Mouse (Mus musculus) retina, embryonic 14.5 days (tissue): Measurements from ENCODE around the gene Timm23.
"Not testable (repeated sequence)": the region's sequence is repeated elsewhere in the genome, so short reads cannot be mapped to it uniquely, and the experiment has no call there.

Experiments
- DNase-seq: peaks from one replicate; pipeline ENCODE4 v3.0.0-alpha.2; 2015; ENCODE audit warnings: low spot score

The Timm23 gene

GRCm38 (mm10) chr14:32201791-32202451, at the start of gene Timm23, which contains the start of gene Parg:
Timm23 (minus strand) TSS chr14:32201898.
Parg (plus strand) TSS chr14:32201949.
- DNase-seq: peak; percentile 89

DNA sequence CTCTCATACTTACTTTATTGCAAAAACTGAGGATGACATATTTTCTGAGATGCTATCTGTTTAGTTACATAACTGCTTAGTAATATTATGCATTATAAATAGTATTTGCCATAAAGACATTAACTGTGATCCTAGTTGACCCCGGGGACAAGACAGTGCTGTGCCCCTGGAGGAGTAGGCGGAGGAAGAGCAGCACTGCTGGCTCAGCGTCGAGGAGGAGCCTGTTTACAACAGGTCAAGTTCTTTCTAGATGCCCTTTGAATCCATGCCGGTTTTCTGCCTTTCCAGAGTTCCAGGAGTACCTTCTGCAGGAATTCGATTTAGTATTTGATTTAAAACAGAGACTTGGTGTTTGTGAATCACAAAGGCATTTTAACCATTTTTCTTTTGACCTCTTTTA, 47.9 kb upstream of the Timm23 start:
- no peak for DNase-seq

DNA sequence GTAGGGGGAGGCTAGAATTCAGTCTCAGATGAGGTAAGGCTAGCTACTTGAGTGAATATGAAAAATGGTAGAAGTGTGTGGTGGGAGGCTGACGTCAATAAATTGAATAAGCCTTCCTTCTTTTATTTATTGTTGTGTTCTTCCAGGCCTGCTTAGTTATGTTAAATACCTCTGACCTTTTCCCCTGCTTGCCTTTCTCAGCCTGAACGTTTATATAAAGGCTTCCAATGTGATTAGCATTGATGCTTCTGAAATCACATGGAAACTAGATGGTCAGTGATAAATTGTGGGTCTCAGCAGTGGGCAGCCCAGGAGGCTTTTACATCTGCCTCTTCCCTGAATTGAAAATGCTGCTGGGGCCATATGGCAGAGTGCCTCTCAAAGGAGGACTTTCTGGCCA, 44.3 kb upstream of the Timm23 start:
- DNase-seq: no peak

DNA sequence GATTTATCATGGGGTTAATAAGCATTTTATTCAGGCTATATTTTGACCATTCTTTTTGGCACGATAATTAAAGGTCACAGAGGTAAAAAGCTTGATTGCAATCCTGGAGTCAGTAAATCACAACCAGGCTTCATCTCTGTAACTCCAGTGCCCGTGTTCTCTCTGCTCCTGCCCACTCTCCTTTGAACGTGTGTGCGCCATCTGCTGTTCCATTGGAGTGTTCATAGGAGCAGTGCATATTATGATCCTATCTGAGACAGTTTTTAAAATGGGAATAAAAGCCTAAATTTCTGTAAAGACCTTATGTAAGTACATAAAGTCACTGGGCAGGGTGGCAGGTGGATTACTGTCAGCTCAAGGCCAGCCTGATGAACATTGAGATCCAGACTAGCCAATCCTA, 40.7 kb upstream of the Timm23 start:
- DNase-seq: no peak

- peak; percentile 86 for DNase-seq
Observed at GRCm38 (mm10) chr14:32228996-32229395, 27.3 kb upstream of the Timm23 start.

GRCm38 (mm10) chr14:32226601-32227000, 24.9 kb upstream of the Timm23 start:
- no peak for DNase-seq

DNA sequence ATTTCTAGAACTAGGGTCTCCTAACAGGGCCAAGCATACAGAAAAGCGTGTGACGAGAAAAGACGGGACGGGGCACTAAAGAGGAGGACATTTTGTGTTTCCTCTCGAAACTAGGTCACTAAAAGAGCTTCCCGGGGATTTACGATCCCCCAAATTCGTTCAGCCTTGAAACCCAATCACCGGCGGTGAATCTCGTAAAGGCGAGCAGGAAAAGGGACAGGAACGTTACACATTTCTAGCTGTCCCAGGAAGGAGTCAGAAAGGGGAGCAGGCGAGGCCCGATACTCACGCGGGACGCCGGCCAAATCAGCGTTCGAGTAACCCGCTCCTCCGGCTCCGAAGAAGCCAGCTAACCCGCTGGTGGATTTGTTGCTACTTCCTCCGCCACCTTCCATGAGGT, 344 bp downstream of the Timm23 start:
- DNase-seq: peak; percentile 38

DNA sequence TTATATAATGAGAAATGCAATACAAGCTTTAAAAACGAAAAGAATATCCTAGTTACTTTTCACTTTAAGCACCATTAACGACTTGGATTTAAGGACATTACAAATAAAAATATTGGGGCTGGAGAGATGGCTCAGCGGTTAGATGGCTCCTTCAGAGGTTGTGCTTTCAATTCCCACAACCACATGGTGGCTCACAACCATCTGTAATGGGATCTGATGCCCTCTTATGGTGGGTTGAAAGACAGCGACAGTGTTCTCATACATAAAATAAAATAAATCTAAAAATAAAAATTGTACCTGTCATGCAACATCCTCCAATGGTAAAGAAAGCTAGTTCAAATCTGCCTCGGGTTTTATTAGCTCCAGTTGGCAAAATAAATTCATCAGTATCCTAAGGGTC, 8.1 kb downstream of the Timm23 start:
- DNase-seq: not testable (repeated sequence)

DNA sequence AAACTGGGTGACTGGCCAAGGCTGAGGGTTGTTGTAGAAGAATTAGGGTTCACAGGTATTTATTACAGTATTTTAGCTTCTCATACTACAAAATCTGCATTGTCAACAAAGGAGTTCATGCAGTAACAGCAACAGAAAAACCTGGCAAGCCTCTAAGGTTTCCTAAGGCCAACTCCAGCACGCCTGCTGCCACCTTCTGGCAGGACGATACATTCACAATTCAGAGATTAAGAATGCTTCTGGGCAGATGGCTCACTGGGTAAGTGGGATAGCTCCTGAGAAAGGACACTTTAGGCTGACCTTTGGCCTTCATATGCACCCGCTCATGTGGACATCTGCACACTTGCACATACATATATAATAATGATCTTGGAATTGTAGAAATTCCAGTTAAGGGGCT, 9.3 kb downstream of the Timm23 start:
- DNase-seq: peak; percentile 73

GRCm38 (mm10) chr14:32191926-32192325, 9.8 kb downstream of the Timm23 start:
- no peak for DNase-seq

- no peak for DNase-seq
Observed at GRCm38 (mm10) chr14:32190627-32191391, 10.9 kb downstream of the Timm23 start.

DNA sequence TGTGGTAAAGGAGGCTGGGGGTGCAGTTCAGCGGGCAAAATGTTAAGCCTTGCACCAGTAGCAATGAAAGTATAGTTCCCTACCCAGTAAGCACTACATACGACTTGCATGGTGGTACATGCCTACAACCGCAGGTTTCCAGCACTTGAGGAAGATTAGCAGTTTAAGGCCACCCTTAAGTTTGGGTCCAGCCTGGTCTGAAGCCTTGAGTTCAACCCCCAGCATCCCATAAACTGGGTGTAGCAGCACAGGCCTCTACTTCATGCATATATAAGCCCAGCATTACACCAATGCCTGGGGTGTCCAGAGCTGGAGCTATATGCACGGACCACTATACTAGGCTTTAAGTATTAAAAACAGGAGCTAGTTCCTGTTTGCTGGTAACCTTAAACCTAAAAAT, 17.9 kb downstream of the Timm23 start:
- DNase-seq: no peak

- no peak for DNase-seq
Observed at GRCm38 (mm10) chr14:32180861-32181260, 20.8 kb downstream of the Timm23 start.

GRCm38 (mm10) chr14:32179393-32180195, 22.1 kb downstream of the Timm23 start:
- no peak for DNase-seq

DNA sequence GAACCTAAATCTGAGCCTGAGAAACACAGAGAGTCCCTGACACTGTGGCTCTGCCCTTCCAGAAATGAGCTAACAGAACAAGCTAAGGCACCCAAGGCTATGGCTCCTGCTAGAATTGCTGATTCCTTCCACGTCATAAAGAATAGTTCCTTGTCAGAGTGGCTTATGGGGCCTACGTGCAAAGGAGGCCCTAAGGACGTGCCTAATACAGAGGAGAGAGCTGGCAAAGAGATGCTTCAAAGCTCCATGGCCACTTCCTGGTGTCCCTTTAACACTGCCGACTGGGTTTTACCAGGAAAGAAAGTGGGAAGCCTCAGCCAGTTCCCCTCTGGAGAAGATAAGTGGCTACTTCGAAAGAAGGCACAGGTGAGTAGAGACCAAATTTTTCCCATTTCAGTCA, 25.1 kb downstream of the Timm23 start:
- not testable (repeated sequence) for DNase-seq

DNA sequence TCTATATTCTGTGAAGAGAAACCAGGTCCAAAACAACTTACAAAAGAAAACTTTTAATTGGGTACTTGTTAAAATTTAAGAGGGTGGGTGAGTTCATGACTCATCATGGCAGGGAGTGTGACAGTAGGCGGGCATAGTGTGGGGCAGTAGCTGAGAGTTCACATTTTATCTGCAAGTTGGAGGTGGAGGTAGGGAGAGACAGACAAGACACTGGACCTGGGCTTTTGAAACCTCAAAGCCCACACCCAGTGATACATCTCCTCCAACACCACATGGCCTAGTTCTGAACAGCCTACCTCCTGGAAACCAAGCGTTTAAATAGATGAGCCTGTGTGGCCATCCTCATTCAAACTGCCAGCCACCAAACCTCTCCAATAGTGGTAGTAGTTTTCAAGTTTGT, 26.4 kb downstream of the Timm23 start:
- no peak for DNase-seq

DNA sequence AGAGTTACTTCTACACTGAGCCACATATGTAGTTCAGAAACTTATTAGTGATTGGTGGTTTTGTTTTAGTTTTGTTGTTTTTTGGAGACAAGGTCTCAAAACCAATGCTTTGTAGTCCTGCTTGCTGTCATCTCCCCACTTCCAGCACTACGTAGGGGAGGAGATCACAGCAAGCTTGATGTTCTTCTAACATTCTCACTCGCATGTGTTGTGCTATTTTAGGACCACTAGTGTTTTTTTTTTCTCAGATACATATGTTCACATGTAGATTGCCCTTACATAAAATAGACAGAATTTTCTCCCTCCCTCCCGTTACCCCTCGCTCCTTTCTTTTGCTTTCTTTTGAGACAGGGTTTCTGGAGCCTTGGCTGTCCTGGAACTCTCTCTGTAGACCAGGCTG, 31.6 kb downstream of the Timm23 start:
- no peak for DNase-seq

DNA sequence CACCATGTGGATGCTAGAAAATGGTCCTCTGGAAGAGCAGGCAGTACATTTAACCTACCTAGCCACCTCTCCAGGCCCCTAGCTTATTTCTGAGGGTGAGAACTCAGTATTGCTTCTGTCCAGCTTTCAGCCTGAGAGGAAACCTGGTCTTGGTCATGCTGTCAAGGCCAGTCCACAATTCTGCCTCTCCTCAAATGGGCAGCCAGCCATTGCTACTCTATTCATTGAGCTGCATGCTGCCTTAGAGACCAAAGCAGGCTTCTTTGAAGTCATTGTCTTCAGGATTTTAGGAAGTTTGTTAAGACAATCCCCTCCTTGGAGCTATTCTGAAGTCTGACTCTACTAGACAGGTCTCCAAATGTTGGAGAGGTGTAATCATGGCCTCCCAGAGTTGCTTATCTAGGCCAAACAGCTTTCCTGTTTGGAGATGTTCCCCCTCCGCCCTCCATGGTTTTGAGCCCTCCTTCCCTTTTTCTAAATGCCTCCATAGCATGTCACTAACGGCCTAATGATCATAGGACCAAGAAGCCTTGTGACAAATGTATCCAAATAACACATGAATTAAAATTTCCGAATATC, 33.0 kb downstream of the Timm23 start:
- DNase-seq: no peak

DNA sequence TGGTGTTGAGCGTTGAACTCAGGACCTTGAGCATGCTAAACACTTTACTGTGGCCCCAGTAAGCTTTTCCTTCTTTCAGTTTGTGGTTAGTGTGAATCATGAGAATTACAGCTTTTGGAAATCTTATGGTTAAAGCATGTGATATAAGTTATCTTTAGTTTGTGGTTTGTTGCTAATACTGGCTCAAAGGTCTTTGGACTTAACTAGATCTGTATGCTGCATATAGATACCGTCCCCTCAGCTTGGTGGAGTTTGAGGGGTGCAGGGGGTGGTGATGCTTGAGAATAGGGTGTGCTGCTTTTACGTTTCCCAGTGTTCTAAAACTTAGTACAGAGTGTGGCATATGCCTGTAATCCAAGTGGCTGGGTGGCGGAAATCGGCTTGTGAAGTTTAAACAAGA, 34.4 kb downstream of the Timm23 start:
- no peak for DNase-seq

GRCm38 (mm10) chr14:32166840-32167239, 34.9 kb downstream of the Timm23 start:
- DNase-seq: no peak

DNA sequence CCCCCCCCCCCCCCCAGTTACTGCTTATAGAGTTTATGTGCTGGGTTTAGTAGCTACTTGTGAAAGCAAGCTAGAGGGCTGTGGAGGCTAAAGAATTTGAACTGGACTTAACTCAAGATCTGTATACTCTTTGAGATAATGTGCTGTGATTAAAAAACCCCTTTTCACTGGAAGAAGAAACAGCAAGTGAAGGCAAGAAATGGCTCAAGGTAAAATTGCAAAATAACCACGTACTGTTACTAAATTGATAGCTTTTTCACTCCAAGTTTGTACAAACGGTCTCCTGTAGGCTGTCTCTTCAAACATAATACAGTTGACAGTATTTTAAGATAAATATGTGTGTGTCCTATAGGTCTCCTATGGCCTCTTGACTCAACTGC, 35.6 kb downstream of the Timm23 start:
- DNase-seq: no peak

DNA sequence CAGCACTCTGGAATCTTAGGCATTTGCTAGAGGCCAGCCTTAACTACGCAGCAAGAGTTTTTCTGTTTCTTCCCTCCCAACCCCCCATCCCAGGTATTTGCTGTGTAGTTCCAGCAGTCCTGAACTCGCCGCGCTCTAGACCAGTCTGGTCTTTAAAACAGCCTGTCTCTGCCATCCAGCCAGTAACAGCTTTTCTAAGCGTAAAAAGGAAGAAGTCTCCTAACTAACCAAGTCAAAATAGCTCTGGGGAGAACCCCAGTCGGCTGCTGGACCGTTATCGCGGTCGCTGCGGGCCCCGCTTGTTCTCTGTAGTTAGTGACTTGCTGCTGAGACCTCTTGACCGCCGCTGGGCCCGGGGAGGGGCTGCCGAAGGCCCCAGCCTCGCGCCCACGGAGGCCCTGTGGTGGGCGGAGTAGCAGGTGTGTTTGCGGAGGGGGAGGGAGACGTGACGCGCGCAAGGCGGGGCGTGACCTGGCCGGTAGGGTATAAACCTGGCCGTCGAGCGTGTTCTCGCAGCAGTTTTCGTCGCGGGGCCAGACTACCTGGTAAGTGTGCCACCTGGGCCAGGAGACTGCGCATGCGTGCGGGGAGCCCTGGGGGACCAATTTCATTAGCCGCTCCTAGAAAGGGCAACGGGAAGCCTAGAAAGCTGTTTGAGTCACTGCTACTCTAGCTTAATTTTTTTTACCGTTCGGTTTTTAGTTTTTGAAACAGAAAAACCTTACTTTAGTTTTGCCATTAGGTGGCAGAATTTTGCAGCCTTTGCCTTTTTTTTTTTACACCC, 36.2 kb downstream of the Timm23 start:
- peak; percentile 70 for DNase-seq
